Comparison of ENCODE assay signal across 10 mouse cellular contexts in genomic region chr1:74950066-74950465, GRCm38 (mm10). TPM values are rescaled to one million over a fixed set of nuclear protein-coding genes. Genes with fewer than 3 reads are reported as not detected.
DNase-seq lines count a peak whose midpoint lies in the region; ATAC-seq lines count a peak whose summit lies in the region.
"Had no signal": no experiment of that assay in that cellular context is flagged by ENCODE, and none has a peak within 500 bp of the region (broad histone marks: within the 10 kb centered on the region; RNA-seq: fewer than 3 reads in every experiment).

No protein-coding gene starts in this region.

- no peak overlapping the region for H3K27ac ChIP-seq in heart, embryonic 11.5 days (ENCODE audit: low read depth, low read length)
- no peak overlapping the region for H3K27ac ChIP-seq in hindbrain, embryonic 13.5 days
- H3K27ac ChIP-seq: heart, adult 2 months had no signal

- H3K4me1 ChIP-seq in heart, embryonic 11.5 days (ENCODE audit: control insufficient read depth, insufficient read depth, low read length): peaks cover 15% of the 10 kb centered on the region; the same call in 1 of the 2 replicates
- H3K4me1 ChIP-seq in hindbrain, embryonic 13.5 days (replicated peaks): peaks cover 43% of the 10 kb centered on the region

- H3K9ac ChIP-seq in heart, embryonic 11.5 days (ENCODE audit: low read depth, low read length): no peak overlapping the region
- peak overlapping the region; percentile 56; the same call in 1 of the 2 replicates for H3K9ac ChIP-seq in hindbrain, embryonic 13.5 days

- H3K27me3 ChIP-seq in heart, embryonic 11.5 days (ENCODE audit: control insufficient read depth, insufficient read depth, low read length): peaks cover 93% of the 10 kb centered on the region
- peaks cover 100% of the 10 kb centered on the region for H3K27me3 ChIP-seq in hindbrain, embryonic 13.5 days

- H3K4me3 ChIP-seq in heart, embryonic 11.5 days (ENCODE audit: low read depth, low read length): peak overlapping the region; percentile 49; the same call in 1 of the 2 replicates
- H3K4me3 ChIP-seq in hindbrain, embryonic 13.5 days: peak overlapping the region; percentile 39; the same call in 1 of the 2 replicates

- DNase-seq in heart, postnatal 25 days (ENCODE audit: low spot score): no peak
- DNase-seq in R1 (ENCODE audit: low read depth, low spot score): peak; percentile 34
- no peak for DNase-seq in urinary bladder, postnatal 10 days (ENCODE audit: low spot score)
- DNase-seq in frontal cortex, postnatal 25 days (ENCODE audit: low spot score in 2 of 2): no peak
- DNase-seq in left cerebral cortex, adult 8-10 months (ENCODE audit: low spot score in 2 of 2): no peak
- DNase-seq: thymus, postnatal 25 days had no signal

- peak overlapping the region; percentile 41; the same call in 1 of the 2 replicates for H3K4me2 ChIP-seq in heart, embryonic 11.5 days
- H3K4me2 ChIP-seq in hindbrain, embryonic 13.5 days: peak overlapping the region; percentile 58

- H3K36me3 ChIP-seq in heart, embryonic 11.5 days (ENCODE audit: control insufficient read depth, insufficient read depth, low read length): no peaks in the 10 kb centered on the region
- H3K36me3 ChIP-seq in hindbrain, embryonic 13.5 days: no peaks in the 10 kb centered on the region

- H3K9me3 ChIP-seq in heart, embryonic 11.5 days (replicated peaks; ENCODE audit: control insufficient read depth, low read length): no peaks in the 10 kb centered on the region
- H3K9me3 ChIP-seq in hindbrain, embryonic 13.5 days: no peaks in the 10 kb centered on the region

- 2% methylated on average over 16 of the region's 16 CpGs for WGBS in heart, embryonic 11.5 days (ENCODE audit: insufficient replicate concordance)
- WGBS in hindbrain, embryonic 13.5 days: 3% methylated on average over 16 of the region's 16 CpGs

- no peak for ATAC-seq in heart, embryonic 11.5 days (replicated peaks; ENCODE audit: insufficient number of reproducible peaks, low FRiP score, low TSS enrichment)
- ATAC-seq in hindbrain, embryonic 13.5 days (ENCODE audit: low FRiP score): no peak
- peak; percentile 42; the same call in 1 of the 2 replicates for ATAC-seq in megakaryocyte progenitor cell, adult 5-6 weeks (replicated peaks; ENCODE audit: poor library complexity)

- intact Hi-C loops in heart, postnatal 25 days (cut with DNase I): no loop called here

RNA-seq across cellular contexts. Expression of gene Ihh, which starts 1.4 kb away (rescaled TPM):
- 0.16 and 0.17 TPM in 2 replicates for polyA plus RNA-seq in heart, embryonic 11.5 days (2014; fragmentation: Nextera tagmentation; extraction: Ambion mirVana)
- under 1 TPM in 1 of 2 experiments, not detected in 1; 0.11 TPM for total RNA-seq in heart, postnatal 25 days (2021)
- polyA plus RNA-seq in hindbrain, embryonic 13.5 days (2015; fragmentation: Nextera tagmentation; extraction: Ambion mirVana): 0.14 and 0.21 TPM in 2 replicates
- total RNA-seq in megakaryocyte progenitor cell, adult 5-6 weeks (2015): 0.07 TPM in 1 of 2 replicates, not detected in the other
- not detected in 2 replicates for total RNA-seq in megakaryocyte progenitor cell, adult 5-6 weeks (2017)
- under 1 TPM; 0.19 to 0.49 (median 0.27) TPM for total RNA-seq in left cerebral cortex, adult 8-10 months (2022)

RNA-seq across cellular contexts. Expression of gene Cfap65, which starts 14.7 kb away (rescaled TPM):
- polyA plus RNA-seq in heart, embryonic 11.5 days (2014; fragmentation: Nextera tagmentation; extraction: Ambion mirVana): not detected in 2 replicates
- total RNA-seq in heart, postnatal 25 days (2021): not detected
- polyA plus RNA-seq in hindbrain, embryonic 13.5 days (2015; fragmentation: Nextera tagmentation; extraction: Ambion mirVana): 0.56 and 1.2 TPM in 2 replicates
- not detected in 2 replicates for total RNA-seq in megakaryocyte progenitor cell, adult 5-6 weeks (2015)
- not detected in 2 replicates for total RNA-seq in megakaryocyte progenitor cell, adult 5-6 weeks (2017)
- total RNA-seq in left cerebral cortex, adult 8-10 months (2022): 1 to 10 TPM; 2.6 to 4.8 (median 3.8) TPM
- total RNA-seq: heart, adult 2 months had no signal

RNA-seq across cellular contexts. Expression of gene Cryba2, which starts 57.1 kb away (rescaled TPM):
- polyA plus RNA-seq in heart, embryonic 11.5 days (2014; fragmentation: Nextera tagmentation; extraction: Ambion mirVana): not detected in 2 replicates
- total RNA-seq in heart, postnatal 25 days (2021): not detected
- 2.9 and 4.9 TPM in 2 replicates for polyA plus RNA-seq in hindbrain, embryonic 13.5 days (2015; fragmentation: Nextera tagmentation; extraction: Ambion mirVana)
- total RNA-seq in megakaryocyte progenitor cell, adult 5-6 weeks (2015): not detected in 2 replicates
- total RNA-seq in megakaryocyte progenitor cell, adult 5-6 weeks (2017): not detected in 2 replicates
- total RNA-seq in left cerebral cortex, adult 8-10 months (2022): under 1 TPM in 1 of 4 experiments, not detected in 3; 0.58 TPM
- total RNA-seq: heart, adult 2 months had no signal
